Mouse (Mus musculus): ENCODE results near the gene Wnk2.

- TF ChIP-seq CTCF (IDR thresholded peaks at IDR 0.05; ENCODE audit: low read depth) = no peak
- no peak for TF ChIP-seq EP300 (optimal IDR thresholded peaks at IDR 0.05)
These were observed 1.6 kb downstream of the Wnk2 start for GRCm38 (mm10) chr13:49146040-49146697.

All from stomach, postnatal 0 days (tissue).